Mouse (Mus musculus) adipocyte (in vitro differentiated cells): ENCODE data around the gene Crim1.

Source experiments
- DNase-seq: peaks from one replicate; pipeline ENCODE4 v3.0.0-alpha.2; 2016; ENCODE audit warnings: low spot score

The Crim1 gene

GRCm38 (mm10) chr17:78286021-78286420 is 86.0 kb downstream of the Crim1 start:
- DNase-seq: no peak

GRCm38 (mm10) chr17:78287391-78287790 is 87.3 kb downstream of the Crim1 start:
- peak; percentile 88 for DNase-seq

- DNase-seq: peak; percentile 11
Measured at GRCm38 (mm10) chr17:78290153-78290876, 90.3 kb downstream of the Crim1 start.

GRCm38 (mm10) chr17:78291030-78291429 is 91.0 kb downstream of the Crim1 start:
- peak; percentile 89 for DNase-seq

GRCm38 (mm10) chr17:78292301-78292700 is 92.3 kb downstream of the Crim1 start:
- DNase-seq: peak; percentile 62

- no peak for DNase-seq
Measured at GRCm38 (mm10) chr17:78292827-78293488, 92.9 kb downstream of the Crim1 start.

- no peak for DNase-seq
Measured at GRCm38 (mm10) chr17:78295979-78296378, 95.9 kb downstream of the Crim1 start.

GRCm38 (mm10) chr17:78298140-78298539 is 98.1 kb downstream of the Crim1 start:
- peak; percentile 57 for DNase-seq

GRCm38 (mm10) chr17:78298967-78299540 is 99.0 kb downstream of the Crim1 start:
- DNase-seq: no peak

GRCm38 (mm10) chr17:78303053-78303452 is 103.0 kb downstream of the Crim1 start:
- DNase-seq: no peak

GRCm38 (mm10) chr17:78304059-78304458 is 104.0 kb downstream of the Crim1 start:
- no peak for DNase-seq

GRCm38 (mm10) chr17:78306434-78306833 is 106.4 kb downstream of the Crim1 start:
- DNase-seq: no peak

GRCm38 (mm10) chr17:78308221-78308620 is 108.2 kb downstream of the Crim1 start:
- DNase-seq: no peak

GRCm38 (mm10) chr17:78313006-78313405 is 113.0 kb downstream of the Crim1 start:
- DNase-seq: no peak

- no peak for DNase-seq
Measured at GRCm38 (mm10) chr17:78313612-78314011, 113.6 kb downstream of the Crim1 start.

- DNase-seq: no peak
Measured at GRCm38 (mm10) chr17:78315659-78316058, 115.6 kb downstream of the Crim1 start.

GRCm38 (mm10) chr17:78317381-78317780 is 117.3 kb downstream of the Crim1 start:
- no peak for DNase-seq

- no peak for DNase-seq
Measured at GRCm38 (mm10) chr17:78318810-78319209, 118.8 kb downstream of the Crim1 start.

- DNase-seq: no peak
Measured at GRCm38 (mm10) chr17:78321216-78321835, 121.3 kb downstream of the Crim1 start.

GRCm38 (mm10) chr17:78322369-78323335 is 122.6 kb downstream of the Crim1 start:
- DNase-seq: peak; percentile 8

- DNase-seq: no peak
Measured at GRCm38 (mm10) chr17:78325761-78326332, 125.8 kb downstream of the Crim1 start.
